Mouse (Mus musculus) hindbrain, embryonic 14.5 days (tissue): ENCODE results near the gene Meis2. TPM values are rescaled to one million over a fixed set of nuclear protein-coding genes. Genes with fewer than 3 reads are reported as not detected.

ENCODE experiments used
- ATAC-seq: fragments of 200-750 bp; cut with Nextera tagmentation; 2 replicates; pipeline ENCODE4 v1.8.0; 2017; ENCODE audit warnings: moderate number of reproducible peaks, mild to moderate bottlenecking, moderate TSS enrichment, moderate library complexity; ENCODE audit not compliant: low FRiP score
- DNase-seq: peaks from one replicate; pipeline ENCODE4 v3.0.0-alpha.2; 2015; ENCODE audit warnings: low spot score
- H3K27ac ChIP-seq: fragments of 300-500 bp; sonication (generic); 2 replicates; pipeline ENCODE4 v1.5.1; 2014; ENCODE audit warnings: mild to moderate bottlenecking, moderate library complexity
- H3K27me3 ChIP-seq: fragments of 300-500 bp; sonication (generic); 2 replicates; pipeline ENCODE4 v1.6.1; 2014; ENCODE audit warnings: mild to moderate bottlenecking, low read length, mixed read lengths; ENCODE audit not compliant: control insufficient read depth, insufficient read depth
- H3K36me3 ChIP-seq: fragments of 300-500 bp; sonication (generic); replicated peaks from 2 replicates; pipeline ENCODE4 v1.6.1; 2014; ENCODE audit not compliant: control insufficient read depth, insufficient read depth
- H3K4me1 ChIP-seq: fragments of 300-500 bp; sonication (generic); replicated peaks from 2 replicates; pipeline ENCODE4 v1.6.1; 2014; ENCODE audit warnings: antibody characterized with exemption, low read length, mixed read lengths; ENCODE audit not compliant: control insufficient read depth, insufficient read depth
- H3K4me2 ChIP-seq: fragments of 300-500 bp; sonication (generic); replicated peaks from 2 replicates; pipeline ENCODE4 v1.6.1; 2014; ENCODE audit warnings: mild to moderate bottlenecking, moderate library complexity
- H3K4me3 ChIP-seq: fragments of 300-500 bp; sonication (generic); replicated peaks from 2 replicates; pipeline ENCODE4 v1.5.1; 2014; ENCODE audit warnings: mild to moderate bottlenecking, low read length
- H3K9ac ChIP-seq: fragments of 300-500 bp; sonication (generic); 2 replicates; pipeline ENCODE4 v1.6.1; 2014
- H3K9me3 ChIP-seq: fragments of 300-500 bp; sonication (generic); 2 replicates; pipeline ENCODE4 v1.6.1; 2016; ENCODE audit warnings: low read length; ENCODE audit not compliant: control insufficient read depth
- WGBS: fragments of 180-500 bp; shearing (Covaris S2); extraction: QIAGEN DNeasy Blood & Tissue Kit; methylation state at CpG from one replicate; pipeline ENCODE4 v1.1.7; 2014; 5-methylcytosine and 5-hydroxymethylcytosine counted together
- polyA plus RNA-seq: library from polyadenylated mRNA; unstranded; fragments of >200 nt; fragmentation: Nextera tagmentation; extraction: Ambion mirVana; gene quantifications from 2 replicates; pipeline ENCODE4 v1.2.1, GENCODE M21; 2014

Meis2 gene
- polyA plus RNA-seq, 1 experiment from 2014 or later: 159 TPM

- Histone ChIP-seq H3K27me3 (no peaks in the 10 kb centered on the region), H3K36me3 (0 out of 2 replicates have a peak, but pooled peaks cover 10% of the 10 kb centered on the region), H3K27ac (no peak overlapping the region; the same call in 1 of the 2 replicates), H3K4me1 (peaks cover 31% of the 10 kb centered on the region; the same call in 1 of the 2 replicates), H3K9me3 (no peaks in the 10 kb centered on the region), H3K4me2 (no peak overlapping the region), H3K9ac (no peak overlapping the region), H3K4me3 (no peak overlapping the region)
- no peak for ATAC-seq
- 55% methylated on average over 3 of the region's 3 CpGs for WGBS
- no peak for DNase-seq
These were observed 102.9 kb downstream of the Meis2 start for GRCm38 (mm10) chr2:115962728-115963127.

DNA sequence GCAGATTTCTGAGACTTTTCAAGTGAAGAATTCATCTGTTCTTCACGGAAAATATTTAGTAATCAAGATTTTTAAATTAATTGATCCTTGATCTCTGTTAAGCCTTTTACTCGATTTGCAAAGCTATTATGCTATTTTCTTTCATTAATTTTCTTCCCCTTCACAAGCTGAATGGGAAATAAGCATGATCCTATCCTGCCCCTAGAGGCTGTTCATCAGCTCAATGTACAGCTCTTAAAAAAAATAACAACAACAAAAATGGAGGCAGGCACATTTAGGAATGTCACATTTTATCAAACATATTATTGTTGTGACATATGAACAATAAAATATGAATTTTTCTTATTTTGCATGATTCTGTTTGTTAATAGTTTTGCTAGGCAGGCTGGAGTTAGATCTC is 103.5 kb downstream of the Meis2 start:
- WGBS: 63% methylated on average over 2 of the region's 2 CpGs
- DNase-seq: no peak
- no peak overlapping the region for H3K27ac ChIP-seq
- no peak overlapping the region for H3K9ac ChIP-seq
- H3K9me3 ChIP-seq: no peaks in the 10 kb centered on the region
- H3K36me3 ChIP-seq: 0 out of 2 replicates have a peak, but pooled peaks cover 10% of the 10 kb centered on the region
- H3K4me2 ChIP-seq: no peak overlapping the region
- no peak for ATAC-seq
- H3K4me3 ChIP-seq: no peak overlapping the region
- peaks cover 31% of the 10 kb centered on the region; the same call in 1 of the 2 replicates for H3K4me1 ChIP-seq
- no peaks in the 10 kb centered on the region for H3K27me3 ChIP-seq

- Histone ChIP-seq H3K4me2 (no peak overlapping the region), H3K4me3 (no peak overlapping the region), H3K36me3 (0 out of 2 replicates have a peak, but pooled peaks cover 10% of the 10 kb centered on the region), H3K4me1 (peaks cover 31% of the 10 kb centered on the region; the same call in 1 of the 2 replicates), H3K27ac (no peak overlapping the region), H3K27me3 (no peaks in the 10 kb centered on the region), H3K9me3 (no peaks in the 10 kb centered on the region), H3K9ac (no peak overlapping the region)
- DNase-seq (no peak), ATAC-seq (no peak)
- WGBS: 83% methylated on average over 7 of the region's 7 CpGs
These were observed 105.0 kb downstream of the Meis2 start for GRCm38 (mm10) chr2:115960615-115961014.

GRCm38 (mm10) chr2:115956786-115957185 is 108.9 kb downstream of the Meis2 start:
- H3K4me2 ChIP-seq: no peak overlapping the region
- WGBS: 73% methylated on average over 2 of the region's 2 CpGs

DNA sequence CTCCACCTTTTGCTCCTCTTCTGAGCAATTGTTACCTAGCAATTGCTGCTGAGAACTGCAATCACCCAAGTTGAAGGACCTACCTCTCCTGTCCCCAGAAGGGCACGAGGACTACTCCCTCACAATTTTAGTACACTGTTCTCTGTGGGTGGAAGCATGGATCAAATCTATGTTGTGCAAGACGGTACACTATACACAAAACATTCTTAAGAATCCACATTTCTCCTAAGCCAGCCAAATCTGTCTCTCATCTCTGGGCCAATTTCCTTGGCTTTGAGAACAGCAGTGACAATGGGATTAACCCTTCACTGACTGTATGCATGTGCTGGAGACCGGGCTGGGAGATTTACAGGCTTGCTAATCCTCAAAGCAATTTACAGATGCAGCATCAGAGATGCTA is 115.0 kb downstream of the Meis2 start:
- no peaks in the 10 kb centered on the region for H3K9me3 ChIP-seq
- H3K4me2 ChIP-seq: no peak overlapping the region
- DNase-seq (no peak), ATAC-seq (no peak)
- H3K27ac ChIP-seq: no peak overlapping the region
- no peaks in the 10 kb centered on the region for H3K4me1 ChIP-seq
- H3K9ac ChIP-seq: no peak overlapping the region
- H3K36me3 ChIP-seq: peaks cover 2% of the 10 kb centered on the region
- 66% methylated on average over 3 of the region's 3 CpGs for WGBS
- no peaks in the 10 kb centered on the region for H3K27me3 ChIP-seq
- H3K4me3 ChIP-seq: no peak overlapping the region

More at GRCm38 (mm10) chr2:115956786-115957185, 108.9 kb downstream of the Meis2 start:
- Histone ChIP-seq H3K4me1 (peaks cover 9% of the 10 kb centered on the region; the same call in 1 of the 2 replicates), H3K27me3 (no peaks in the 10 kb centered on the region), H3K27ac (no peak overlapping the region), H3K36me3 (peaks cover 5% of the 10 kb centered on the region; the same call in 1 of the 2 replicates), H3K9ac (no peak overlapping the region), H3K9me3 (no peaks in the 10 kb centered on the region), H3K4me3 (no peak overlapping the region)
- ATAC-seq (no peak), DNase-seq (no peak)

DNA sequence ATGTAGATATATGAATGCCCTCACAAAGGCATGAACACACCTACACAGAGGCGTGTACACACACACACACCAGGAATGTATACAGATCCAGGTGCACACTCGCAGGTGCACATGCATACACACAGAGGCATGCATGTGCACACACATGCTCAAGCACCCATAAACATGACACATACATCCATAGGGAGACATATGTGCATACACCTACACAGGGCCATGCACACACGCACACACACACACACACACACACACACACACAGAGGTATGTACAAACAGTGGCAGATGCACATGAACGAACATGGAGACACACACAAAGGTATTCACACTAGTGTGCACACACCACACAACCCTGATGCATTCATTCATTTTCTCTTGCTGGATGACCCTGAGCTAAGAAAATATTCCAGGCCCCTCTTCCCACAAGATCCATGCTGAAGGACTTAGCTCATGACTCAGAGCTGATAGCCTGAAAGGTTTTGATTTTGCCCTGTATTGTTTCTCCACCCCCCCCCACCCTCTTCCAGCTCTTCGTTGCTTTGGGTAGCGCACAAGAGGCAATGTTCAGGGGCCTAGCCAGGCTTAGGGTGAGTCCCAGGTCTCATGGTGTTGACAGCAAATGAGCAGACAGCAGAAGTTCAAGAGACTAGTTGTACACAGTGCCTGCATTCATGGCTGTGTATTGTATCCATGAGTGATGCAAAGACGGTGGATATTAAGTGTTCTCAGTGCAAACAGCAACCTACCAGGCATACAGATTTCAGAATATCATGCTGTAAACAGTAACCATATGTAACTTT is 116.8 kb downstream of the Meis2 start:
- 0 out of 2 replicates have a peak, but pooled peaks have one; percentile 29 for ATAC-seq
- Histone ChIP-seq H3K9me3 (no peaks in the 10 kb centered on the region), H3K4me2 (no peak overlapping the region), H3K4me1 (no peaks in the 10 kb centered on the region), H3K9ac (no peak overlapping the region), H3K36me3 (peaks cover 3% of the 10 kb centered on the region), H3K27ac (no peak overlapping the region), H3K4me3 (no peak overlapping the region), H3K27me3 (no peaks in the 10 kb centered on the region)
- no peak for DNase-seq
- 88% methylated on average over 7 of the region's 7 CpGs for WGBS

DNA sequence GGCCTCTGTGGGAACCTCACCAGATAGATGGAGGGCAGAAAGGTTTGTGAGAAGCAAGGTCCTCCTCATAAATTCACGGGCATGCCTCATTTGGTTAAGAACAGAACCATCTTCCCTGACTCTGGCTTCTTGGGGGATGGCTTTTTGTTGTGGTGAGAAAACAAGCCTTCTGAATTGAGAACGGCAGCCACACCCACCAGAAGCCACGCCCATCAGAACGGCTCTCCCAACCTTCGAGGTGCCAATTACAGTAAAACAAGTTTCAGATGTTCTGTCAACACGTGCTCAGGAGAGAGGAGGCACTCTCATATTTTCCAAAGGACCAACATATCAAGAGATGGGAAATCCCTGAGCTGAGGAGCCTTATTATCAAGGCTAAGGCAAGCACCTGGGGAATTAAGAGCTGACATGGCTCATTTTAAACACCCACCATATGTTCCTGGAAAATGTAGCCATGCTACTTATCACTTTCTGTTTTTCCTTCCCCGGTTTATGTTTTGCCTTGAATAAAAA is 117.9 kb downstream of the Meis2 start:
- Histone ChIP-seq H3K9me3 (no peaks in the 10 kb centered on the region), H3K9ac (no peak overlapping the region), H3K4me3 (no peak overlapping the region), H3K4me1 (no peaks in the 10 kb centered on the region), H3K36me3 (peaks cover 3% of the 10 kb centered on the region), H3K27me3 (no peaks in the 10 kb centered on the region), H3K27ac (no peak overlapping the region), H3K4me2 (no peak overlapping the region)
- DNase-seq: no peak
- no peak for ATAC-seq
- 38% methylated on average over 7 of the region's 7 CpGs for WGBS

DNA sequence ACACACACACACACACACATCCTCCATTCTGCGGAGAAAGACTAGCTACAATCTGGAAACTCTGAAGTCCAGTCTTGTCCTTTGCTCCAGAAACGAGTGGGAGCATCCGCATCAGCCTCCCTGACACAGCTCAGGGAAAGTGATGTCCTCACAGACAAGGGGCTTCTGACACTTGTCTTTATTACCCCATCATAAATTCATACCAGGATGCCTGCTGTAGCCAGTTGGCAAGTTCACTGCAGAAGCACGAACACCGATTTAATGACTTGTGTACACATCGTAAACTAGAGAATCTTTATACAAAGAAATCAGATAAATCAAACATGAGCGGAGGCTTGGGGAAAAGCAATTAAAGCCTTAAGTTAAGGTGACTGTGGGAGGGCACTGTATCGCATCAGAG is 122.6 kb downstream of the Meis2 start:
- no peak for DNase-seq
- no peak overlapping the region for H3K27ac ChIP-seq
- H3K9me3 ChIP-seq: no peaks in the 10 kb centered on the region
- no peak overlapping the region for H3K4me3 ChIP-seq
- no peaks in the 10 kb centered on the region for H3K4me1 ChIP-seq
- peaks cover 3% of the 10 kb centered on the region; the same call in 1 of the 2 replicates for H3K36me3 ChIP-seq
- H3K9ac ChIP-seq: no peak overlapping the region
- no peak overlapping the region for H3K4me2 ChIP-seq
- no peaks in the 10 kb centered on the region for H3K27me3 ChIP-seq
- ATAC-seq: no peak
- 66% methylated on average over 8 of the region's 8 CpGs for WGBS

DNA sequence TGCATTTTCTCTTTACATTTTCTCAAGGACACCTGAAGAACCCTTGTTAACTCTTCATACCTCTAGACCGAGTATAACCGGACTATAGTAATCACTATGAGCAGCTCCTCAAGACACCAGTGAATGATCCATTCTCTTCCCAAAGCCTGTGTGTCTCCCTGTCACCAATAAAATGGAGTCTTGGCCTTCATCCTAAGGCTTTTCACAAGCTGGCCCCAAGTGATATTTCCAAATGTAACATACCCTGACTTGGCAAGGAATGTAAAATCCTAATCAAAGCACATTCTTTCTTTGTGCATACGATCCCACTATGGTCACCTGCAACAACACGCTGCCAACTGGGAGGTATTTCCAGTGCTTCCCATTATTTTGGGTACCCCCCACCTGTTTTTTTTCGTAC is 125.8 kb downstream of the Meis2 start:
- Histone ChIP-seq H3K27me3 (no peaks in the 10 kb centered on the region), H3K36me3 (no peaks in the 10 kb centered on the region; the same call in 1 of the 2 replicates), H3K27ac (no peak overlapping the region), H3K4me2 (no peak overlapping the region), H3K9me3 (no peaks in the 10 kb centered on the region), H3K9ac (no peak overlapping the region), H3K4me1 (no peaks in the 10 kb centered on the region), H3K4me3 (no peak overlapping the region)
- WGBS: 83% methylated on average over 5 of the region's 5 CpGs
- DNase-seq (no peak), ATAC-seq (no peak)
